Mouse (Mus musculus) stomach, postnatal 0 days (tissue): ENCODE measurements at regions not wholly inside any gene's neighbourhood (a gene's known extent, or its start where the extent isn't known, plus 50 kb on each side); places are given as distances from the start of the nearest gene placed in this dataset.

Source experiments
- ATAC-seq: fragments of 200-750 bp; cut with Nextera tagmentation; 2 replicates; pipeline ENCODE4 v1.8.0; 2017; ENCODE audit not compliant: low FRiP score, low TSS enrichment
- DNase-seq: peaks from one replicate; pipeline ENCODE4 v3.0.0-alpha.2; 2016; ENCODE audit warnings: low spot score
- H3K27ac ChIP-seq: fragments of 300-500 bp; sonication (generic); replicated peaks from 2 replicates; pipeline ENCODE4 v1.5.1; 2014; ENCODE audit warnings: mild to moderate bottlenecking, control low read depth
- H3K27me3 ChIP-seq: fragments of 300-500 bp; sonication (generic); 2 replicates; pipeline ENCODE4 v1.6.1; 2014; ENCODE audit warnings: low read length; ENCODE audit not compliant: control insufficient read depth, insufficient read depth
- H3K36me3 ChIP-seq: fragments of 300-500 bp; sonication (generic); 2 replicates; pipeline ENCODE4 v1.6.1; 2014; ENCODE audit warnings: low read length, mixed read lengths; ENCODE audit not compliant: control insufficient read depth, insufficient read depth
- H3K4me1 ChIP-seq: fragments of 300-500 bp; sonication (generic); replicated peaks from 2 replicates; pipeline ENCODE4 v1.6.1; 2014; ENCODE audit warnings: antibody characterized with exemption; ENCODE audit not compliant: control insufficient read depth, insufficient read depth
- H3K4me2 ChIP-seq: fragments of 300-500 bp; sonication (generic); replicated peaks from 2 replicates; pipeline ENCODE4 v1.6.1; 2014; ENCODE audit warnings: low read depth, mild to moderate bottlenecking, control low read depth, moderate library complexity
- H3K4me3 ChIP-seq: fragments of 300-500 bp; sonication (generic); 2 replicates; pipeline ENCODE4 v1.5.1; 2014; ENCODE audit warnings: low read depth, low read length, control low read depth
- H3K9ac ChIP-seq: fragments of 300-500 bp; sonication (generic); 2 replicates; pipeline ENCODE4 v1.6.1; 2014; ENCODE audit warnings: mild to moderate bottlenecking, low read length, control low read depth, mixed read lengths
- H3K9me3 ChIP-seq: fragments of 300-500 bp; sonication (generic); 2 replicates; pipeline ENCODE4 v1.6.1; 2016; ENCODE audit warnings: low read length; ENCODE audit not compliant: control insufficient read depth
- CTCF ChIP-seq: IDR thresholded peaks from 2 replicates; pipeline ENCODE4 v1.5.1; 2016; ENCODE audit warnings: antibody characterized with exemption, low read depth, mild to moderate bottlenecking, moderate library complexity
- EP300 ChIP-seq: optimal IDR thresholded peaks from 2 replicates; pipeline ENCODE3; 2016; ENCODE audit warnings: antibody characterized with exemption
- WGBS: fragments of 180-500 bp; shearing (Covaris S2); extraction: QIAGEN DNeasy Blood & Tissue Kit; methylation state at CpG from one replicate; pipeline ENCODE4 v1.1.7; 2014; 5-methylcytosine and 5-hydroxymethylcytosine counted together

- H3K36me3 ChIP-seq: no peaks in the 10 kb centered on the region
Observed at GRCm38 (mm10) chr3:120668654-120669053, 502.8 kb downstream of the Rwdd3 start.

GRCm38 (mm10) chr3:120662521-120662920 lies 509.0 kb downstream of the Rwdd3 start:
- Histone ChIP-seq H3K4me3 (no peak overlapping the region), H3K9me3 (no peaks in the 10 kb centered on the region), H3K27me3 (no peaks in the 10 kb centered on the region), H3K4me1 (no peaks in the 10 kb centered on the region), H3K36me3 (no peaks in the 10 kb centered on the region), H3K27ac (no peak overlapping the region), H3K4me2 (no peak overlapping the region), H3K9ac (no peak overlapping the region)
- DNase-seq: no peak
- ATAC-seq: no peak
- 91% methylated on average over 4 of the region's 4 CpGs for WGBS
- TF ChIP-seq CTCF: no peak
- TF ChIP-seq EP300: no peak

More at GRCm38 (mm10) chr3:120668654-120669053, 502.8 kb downstream of the Rwdd3 start:
- no peak for ATAC-seq
- 89% methylated on average over 3 of the region's 3 CpGs for WGBS
- DNase-seq: no peak
- Histone ChIP-seq H3K4me3 (no peak overlapping the region), H3K9ac (no peak overlapping the region), H3K4me2 (no peak overlapping the region), H3K27ac (no peak overlapping the region), H3K9me3 (no peaks in the 10 kb centered on the region), H3K4me1 (no peaks in the 10 kb centered on the region), H3K27me3 (no peaks in the 10 kb centered on the region)
- TF ChIP-seq CTCF (0 out of 2 replicates have a peak, but pooled peaks have one; percentile 13), EP300 (no peak)

GRCm38 (mm10) chr3:120660776-120661175 lies 510.7 kb downstream of the Rwdd3 start:
- WGBS: 83% methylated on average over 4 of the region's 4 CpGs
- no peak overlapping the region for H3K9ac ChIP-seq
- ATAC-seq: no peak
- no peak for DNase-seq
- no peak overlapping the region for H3K4me3 ChIP-seq
- TF ChIP-seq CTCF: no peak
- TF ChIP-seq EP300: no peak
- H3K9me3 ChIP-seq: no peaks in the 10 kb centered on the region
- H3K4me2 ChIP-seq: no peak overlapping the region
- H3K27ac ChIP-seq: no peak overlapping the region
- no peaks in the 10 kb centered on the region for H3K36me3 ChIP-seq
- H3K4me1 ChIP-seq: no peaks in the 10 kb centered on the region
- no peaks in the 10 kb centered on the region for H3K27me3 ChIP-seq

GRCm38 (mm10) chr3:120649047-120649868 lies 522.2 kb downstream of the Rwdd3 start:
- DNase-seq (no peak), ATAC-seq (no peak)
- no peaks in the 10 kb centered on the region for H3K27me3 ChIP-seq
- no peaks in the 10 kb centered on the region for H3K4me1 ChIP-seq
- H3K9ac ChIP-seq: no peak overlapping the region
- H3K27ac ChIP-seq: no peak overlapping the region
- no peaks in the 10 kb centered on the region for H3K36me3 ChIP-seq
- H3K9me3 ChIP-seq: no peaks in the 10 kb centered on the region
- no peak overlapping the region for H3K4me3 ChIP-seq
- no peak overlapping the region for H3K4me2 ChIP-seq
- WGBS: 86% methylated on average over 12 of the region's 12 CpGs
- TF ChIP-seq EP300: no peak
- TF ChIP-seq CTCF: no peak

GRCm38 (mm10) chr3:120648391-120648790 lies 523.1 kb downstream of the Rwdd3 start:
- TF ChIP-seq EP300 (no peak), CTCF (no peak)
- Histone ChIP-seq H3K4me3 (no peak overlapping the region), H3K27ac (no peak overlapping the region), H3K4me2 (no peak overlapping the region), H3K9ac (no peak overlapping the region), H3K9me3 (no peaks in the 10 kb centered on the region), H3K36me3 (no peaks in the 10 kb centered on the region), H3K4me1 (no peaks in the 10 kb centered on the region), H3K27me3 (no peaks in the 10 kb centered on the region)
- ATAC-seq (no peak), DNase-seq (no peak)
- WGBS: 76% methylated on average over 5 of the region's 5 CpGs

- no peak overlapping the region for H3K4me2 ChIP-seq
Observed at GRCm38 (mm10) chr3:120636669-120637305, 534.7 kb downstream of the Rwdd3 start.

More at GRCm38 (mm10) chr3:120636669-120637305, 534.7 kb downstream of the Rwdd3 start:
- Histone ChIP-seq H3K27ac (no peak overlapping the region), H3K4me1 (no peaks in the 10 kb centered on the region), H3K9ac (no peak overlapping the region), H3K9me3 (no peaks in the 10 kb centered on the region), H3K27me3 (no peaks in the 10 kb centered on the region), H3K36me3 (no peaks in the 10 kb centered on the region), H3K4me3 (no peak overlapping the region)
- DNase-seq (no peak), ATAC-seq (no peak)
- 46% methylated on average over 9 of the region's 9 CpGs for WGBS
- TF ChIP-seq CTCF: no peak
- no peak for TF ChIP-seq EP300
